Mouse (Mus musculus) kidney, adult 2 months (tissue): ENCODE measurements around the gene Zbtb20.

ENCODE experiments used
- CTCF ChIP-seq: fragments of 200-500 bp; conservative IDR thresholded peaks from 2 replicates; pipeline ENCODE4 v1.5.1; 2011; ENCODE audit warnings: low read depth, mild to moderate bottlenecking, control low read depth, low read length, moderate library complexity, mixed read lengths; ENCODE audit not compliant: insufficient read depth, insufficient read length
- POLR2A ChIP-seq: fragments of 200-500 bp; IDR thresholded peaks from one replicate; pipeline ENCODE4 v1.6.1; 2011; ENCODE audit warnings: low read depth, low read length, control low read depth

- TF ChIP-seq POLR2A: no peak
- TF ChIP-seq CTCF: no peak
Measured at GRCm38 (mm10) chr16:42863231-42863630, 12.4 kb upstream of the Zbtb20 start.
